In genomic region chr13:92693866-92694550, GRCm38 (mm10) we compare ENCODE assay signal across 21 mouse cellular contexts.
DNase-seq lines count a peak whose midpoint lies in the region; ATAC-seq lines count a peak whose summit lies in the region.
"Had no signal": no experiment of that assay in that cellular context is flagged by ENCODE, and none has a peak within 500 bp of the region (broad histone marks: within the 10 kb centered on the region; RNA-seq: fewer than 3 reads in every experiment).

No protein-coding gene starts in this region.

- H3K9me3 ChIP-seq in heart, embryonic 13.5 days = no peaks in the 10 kb centered on the region
- no peaks in the 10 kb centered on the region for H3K9me3 ChIP-seq in midbrain, embryonic 10.5 days (replicated peaks)
- H3K9me3 ChIP-seq in midbrain, embryonic 13.5 days = no peaks in the 10 kb centered on the region
- H3K9me3 ChIP-seq in lung, embryonic 15.5 days = no peaks in the 10 kb centered on the region
- no peaks in the 10 kb centered on the region for H3K9me3 ChIP-seq in stomach, embryonic 14.5 days (ENCODE audit: control insufficient read depth, low read depth, low read length)
- H3K9me3 ChIP-seq: embryonic facial prominence, embryonic 15.5 days; forebrain, embryonic 10.5 days; kidney, embryonic 15.5 days; limb, embryonic 15.5 days; neural tube, embryonic 13.5 days had no signal

- H3K9ac ChIP-seq in heart, embryonic 13.5 days = no peak overlapping the region
- no peak overlapping the region for H3K9ac ChIP-seq in midbrain, embryonic 13.5 days (replicated peaks)
- H3K9ac ChIP-seq in lung, embryonic 15.5 days = no peak overlapping the region
- no peak overlapping the region for H3K9ac ChIP-seq in stomach, embryonic 14.5 days (replicated peaks; ENCODE audit: low read depth, low read length)
- H3K9ac ChIP-seq: embryonic facial prominence, embryonic 15.5 days; kidney, embryonic 15.5 days; limb, embryonic 15.5 days; neural tube, embryonic 13.5 days had no signal

- intact Hi-C loops in heart, postnatal 25 days (cut with DNase I) = no loop called here

- H3K4me2 ChIP-seq in heart, embryonic 13.5 days = no peak overlapping the region
- no peak overlapping the region for H3K4me2 ChIP-seq in midbrain, embryonic 13.5 days (replicated peaks)
- H3K4me2 ChIP-seq in lung, embryonic 15.5 days = no peak overlapping the region
- no peak overlapping the region for H3K4me2 ChIP-seq in stomach, embryonic 14.5 days (replicated peaks; ENCODE audit: low read depth, low read length)
- H3K4me2 ChIP-seq: embryonic facial prominence, embryonic 15.5 days; kidney, embryonic 15.5 days; limb, embryonic 15.5 days; neural tube, embryonic 13.5 days had no signal

- H3K4me1 ChIP-seq in heart, embryonic 13.5 days = 0 out of 2 replicates have a peak, but pooled peaks cover 9% of the 10 kb centered on the region
- H3K4me1 ChIP-seq in midbrain, embryonic 10.5 days = peaks cover 12% of the 10 kb centered on the region
- H3K4me1 ChIP-seq in midbrain, embryonic 13.5 days (replicated peaks) = peaks cover 10% of the 10 kb centered on the region; the same call in 1 of the 2 replicates
- peaks cover 26% of the 10 kb centered on the region for H3K4me1 ChIP-seq in lung, embryonic 15.5 days
- H3K4me1 ChIP-seq in stomach, embryonic 14.5 days (ENCODE audit: control insufficient read depth, insufficient read depth, low read length) = peaks cover 14% of the 10 kb centered on the region
- H3K4me1 ChIP-seq: embryonic facial prominence, embryonic 15.5 days; kidney, embryonic 15.5 days; limb, embryonic 15.5 days had no signal

- no peak for DNase-seq in heart, postnatal 25 days (ENCODE audit: low spot score)
- peak; percentile 8 for DNase-seq in midbrain, embryonic 10.5 days (ENCODE audit: low spot score)
- DNase-seq in Muller cell, postnatal 12 days (ENCODE audit: inconsistent ontology term) = no peak
- no peak for DNase-seq in cerebellum, adult 8-10 months
- DNase-seq: B cell, adult 2 months; cerebellum, adult 9-10 months; embryo, embryonic 11 days; gastrocnemius, postnatal 14 days; layer of hippocampus, postnatal 36 days had no signal

- WGBS in heart, embryonic 13.5 days = 42% methylated on average over 10 of the region's 10 CpGs
- WGBS in midbrain, embryonic 10.5 days = 87% methylated on average over 10 of the region's 10 CpGs
- 85% methylated on average over 10 of the region's 10 CpGs for WGBS in midbrain, embryonic 13.5 days
- 24% methylated on average over 10 of the region's 10 CpGs for WGBS in lung, embryonic 15.5 days
- WGBS in stomach, embryonic 14.5 days = 48% methylated on average over 10 of the region's 10 CpGs

- no peak overlapping the region for H3K4me3 ChIP-seq in heart, embryonic 13.5 days
- no peak overlapping the region for H3K4me3 ChIP-seq in midbrain, embryonic 10.5 days
- H3K4me3 ChIP-seq in midbrain, embryonic 13.5 days (replicated peaks) = no peak overlapping the region
- H3K4me3 ChIP-seq in lung, embryonic 15.5 days = no peak overlapping the region
- H3K4me3 ChIP-seq in stomach, embryonic 14.5 days (ENCODE audit: low read depth, low read length) = no peak overlapping the region
- H3K4me3 ChIP-seq: embryonic facial prominence, embryonic 15.5 days; forebrain, embryonic 10.5 days; kidney, embryonic 15.5 days; limb, embryonic 15.5 days; neural tube, embryonic 13.5 days had no signal

- no peaks in the 10 kb centered on the region for H3K27me3 ChIP-seq in heart, embryonic 13.5 days (replicated peaks)
- H3K27me3 ChIP-seq in midbrain, embryonic 10.5 days (ENCODE audit: low read depth, poor library complexity, severe bottlenecking) = no peaks in the 10 kb centered on the region
- H3K27me3 ChIP-seq in midbrain, embryonic 13.5 days = no peaks in the 10 kb centered on the region
- no peaks in the 10 kb centered on the region for H3K27me3 ChIP-seq in lung, embryonic 15.5 days
- H3K27me3 ChIP-seq in stomach, embryonic 14.5 days (ENCODE audit: control insufficient read depth, insufficient read depth, low read length) = no peaks in the 10 kb centered on the region
- H3K27me3 ChIP-seq: embryonic facial prominence, embryonic 15.5 days; kidney, embryonic 15.5 days; limb, embryonic 15.5 days; neural tube, embryonic 13.5 days; Patski had no signal

- peaks cover 11% of the 10 kb centered on the region for H3K36me3 ChIP-seq in heart, embryonic 13.5 days
- no peaks in the 10 kb centered on the region for H3K36me3 ChIP-seq in midbrain, embryonic 10.5 days
- H3K36me3 ChIP-seq in midbrain, embryonic 13.5 days = no peaks in the 10 kb centered on the region
- H3K36me3 ChIP-seq in lung, embryonic 15.5 days = no peaks in the 10 kb centered on the region
- H3K36me3 ChIP-seq in stomach, embryonic 14.5 days (ENCODE audit: control insufficient read depth, insufficient read depth, low read length) = peaks cover under 1% of the 10 kb centered on the region; the same call in 1 of the 2 replicates
- H3K36me3 ChIP-seq: forebrain, embryonic 10.5 days had no signal

- ATAC-seq in heart, embryonic 13.5 days (ENCODE audit: extremely low read depth, insufficient number of reproducible peaks, low FRiP score, low TSS enrichment) = no peak
- ATAC-seq in midbrain, embryonic 13.5 days = no peak
- peak; percentile 89; the same call in 1 of the 2 replicates for ATAC-seq in lung, embryonic 15.5 days (ENCODE audit: borderline replicate concordance, extremely low read depth, low FRiP score, low TSS enrichment)
- 0 out of 2 replicates have a peak, but pooled peaks have one; percentile 49 for ATAC-seq in stomach, embryonic 14.5 days (ENCODE audit: insufficient number of reproducible peaks, insufficient read depth, low FRiP score, low read depth)
- ATAC-seq: activated CD4-positive, CD25-positive, alpha-beta regulatory T cell, adult 4 months; Patski had no signal

- H3K27ac ChIP-seq in heart, embryonic 13.5 days (replicated peaks) = 0 out of 2 replicates have a peak overlapping the region, but pooled peaks have one; percentile 36
- no peak overlapping the region for H3K27ac ChIP-seq in midbrain, embryonic 10.5 days (replicated peaks)
- H3K27ac ChIP-seq in midbrain, embryonic 13.5 days = no peak overlapping the region
- H3K27ac ChIP-seq in lung, embryonic 15.5 days = peak overlapping the region; percentile 48; the same call in 1 of the 2 replicates
- peak overlapping the region; percentile 3; the same call in 1 of the 2 replicates for H3K27ac ChIP-seq in stomach, embryonic 14.5 days (ENCODE audit: low read length)
- H3K27ac ChIP-seq: embryonic facial prominence, embryonic 15.5 days; forebrain, embryonic 10.5 days; kidney, embryonic 15.5 days; limb, embryonic 15.5 days; macrophage; neural tube, embryonic 13.5 days had no signal

Comparison
In these comparisons a context has a peak if more than half of its experiments do, and no peak if none do; other contexts are left out.
1. ATAC-seq: peak in lung, embryonic 15.5 days (single experiment) and stomach, embryonic 14.5 days (single experiment); none in heart, embryonic 13.5 days (single experiment) and midbrain, embryonic 13.5 days (single experiment).
2. H3K27ac ChIP-seq: peak in heart, embryonic 13.5 days (single experiment), lung, embryonic 15.5 days (single experiment) and stomach, embryonic 14.5 days (single experiment); none in midbrain, embryonic 10.5 days (single experiment) and midbrain, embryonic 13.5 days (single experiment).